Mouse (Mus musculus) embryonic facial prominence, embryonic 13.5 days (tissue): ENCODE measurements around the gene Strip1. TPM values are rescaled to one million over a fixed set of nuclear protein-coding genes. Genes with fewer than 3 reads are reported as not detected.

Source experiments
- ATAC-seq: fragments of 200-750 bp; cut with Nextera tagmentation; 2 replicates; pipeline ENCODE4 v1.8.0; 2017; ENCODE audit warnings: low read depth; ENCODE audit not compliant: insufficient number of reproducible peaks, insufficient read depth, low FRiP score, low TSS enrichment
- H3K27ac ChIP-seq: fragments of 300-500 bp; sonication (generic); 2 replicates; pipeline ENCODE4 v1.5.1; 2015; ENCODE audit warnings: moderate library complexity, mild to moderate bottlenecking, inconsistent platforms
- H3K27me3 ChIP-seq: fragments of 300-500 bp; sonication (generic); 2 replicates; pipeline ENCODE4 v1.6.1; 2015; ENCODE audit warnings: mild to moderate bottlenecking, inconsistent platforms
- H3K36me3 ChIP-seq: fragments of 300-500 bp; sonication (generic); 2 replicates; pipeline ENCODE4 v1.6.1; 2015; ENCODE audit warnings: mild to moderate bottlenecking, inconsistent platforms
- H3K4me1 ChIP-seq: fragments of 300-500 bp; sonication (generic); 2 replicates; pipeline ENCODE4 v1.6.1; 2015; ENCODE audit warnings: inconsistent platforms
- H3K4me2 ChIP-seq: fragments of 300-500 bp; sonication (generic); 2 replicates; pipeline ENCODE4 v1.6.1; 2015; ENCODE audit warnings: moderate library complexity, mild to moderate bottlenecking, inconsistent platforms
- H3K4me3 ChIP-seq: fragments of 300-500 bp; sonication (generic); 2 replicates; pipeline ENCODE4 v1.5.1; 2015; ENCODE audit warnings: mild to moderate bottlenecking, inconsistent platforms
- H3K9ac ChIP-seq: fragments of 300-500 bp; sonication (generic); 2 replicates; pipeline ENCODE4 v1.6.1; 2015; ENCODE audit warnings: mild to moderate bottlenecking, inconsistent platforms
- H3K9me3 ChIP-seq: fragments of 300-500 bp; sonication (generic); 2 replicates; pipeline ENCODE4 v1.6.1; 2016; ENCODE audit warnings: inconsistent platforms
- WGBS: fragments of 180-500 bp; shearing (Covaris S2); methylation state at CpG from one replicate; pipeline ENCODE4 v1.1.7; 2015; ENCODE audit warnings: mixed read lengths; 5-methylcytosine and 5-hydroxymethylcytosine counted together
- polyA plus RNA-seq: library from polyadenylated mRNA; unstranded; fragments of >200 nt; fragmentation: Nextera tagmentation; extraction: Ambion mirVana; gene quantifications from 2 replicates; pipeline ENCODE4 v1.2.1, GENCODE M21; 2015

Gene Strip1
- polyA plus RNA-seq, 1 experiment from 2014 or later: 69.1 TPM

DNA sequence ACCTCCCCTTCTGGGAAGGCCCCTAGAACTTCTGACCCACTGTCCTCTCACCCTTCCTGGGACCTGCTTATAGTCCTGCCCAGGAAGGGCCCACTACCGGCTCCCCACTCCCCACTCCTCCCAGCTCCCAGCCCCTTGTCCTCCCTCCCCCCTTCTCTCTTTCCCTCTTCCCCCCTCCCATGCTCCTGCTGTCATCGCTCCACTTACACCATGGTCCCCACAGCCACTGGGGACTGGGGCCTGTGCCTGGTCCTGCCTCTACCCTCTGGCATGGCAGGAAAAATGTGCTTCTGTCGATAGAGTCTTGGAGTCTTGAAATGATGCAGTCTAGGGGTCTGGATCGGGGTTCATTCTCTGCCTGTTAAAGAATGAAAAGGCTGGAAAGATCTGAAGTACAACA is 67.6 kb downstream of the Strip1 start:
- WGBS: 23% methylated on average over 4 of the region's 4 CpGs
- Histone ChIP-seq H3K9me3 (no peaks in the 10 kb centered on the region), H3K27me3 (no peaks in the 10 kb centered on the region), H3K9ac (no peak overlapping the region), H3K4me2 (no peak overlapping the region), H3K36me3 (no peaks in the 10 kb centered on the region), H3K4me1 (peaks cover 12% of the 10 kb centered on the region; the same call in 1 of the 2 replicates), H3K27ac (no peak overlapping the region), H3K4me3 (no peak overlapping the region)
- no peak for ATAC-seq

DNA sequence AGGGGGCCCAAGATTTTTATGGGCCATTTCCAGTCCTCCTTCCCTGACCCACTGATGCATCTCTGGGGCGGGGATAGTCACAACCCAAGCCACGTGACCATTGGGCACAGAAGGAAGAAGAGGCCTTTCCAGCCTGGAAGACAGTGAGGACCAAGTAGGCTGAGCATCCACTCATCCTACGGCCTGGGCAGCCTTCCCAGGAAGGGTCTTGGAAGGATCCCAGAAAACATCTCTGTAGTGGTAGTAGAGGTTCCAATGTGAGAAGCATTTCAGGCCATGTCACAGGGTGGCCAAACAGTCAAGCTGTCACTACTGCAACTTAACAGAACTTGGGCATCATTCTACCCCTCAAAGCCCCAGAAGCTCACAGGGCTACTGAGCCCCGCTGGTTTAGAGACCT is 68.9 kb downstream of the Strip1 start:
- Histone ChIP-seq H3K4me3 (no peak overlapping the region), H3K4me1 (peaks cover 12% of the 10 kb centered on the region; the same call in 1 of the 2 replicates), H3K27me3 (no peaks in the 10 kb centered on the region), H3K9me3 (no peaks in the 10 kb centered on the region), H3K27ac (no peak overlapping the region), H3K36me3 (no peaks in the 10 kb centered on the region), H3K9ac (no peak overlapping the region), H3K4me2 (no peak overlapping the region)
- no peak for ATAC-seq
- WGBS: 81% methylated on average over 4 of the region's 4 CpGs

Other genes starting within 250 kb of the Strip1 start
- gene Kcnc4, start 172.1 kb downstream of the Strip1 start, polyA plus RNA-seq: 0.21 and 0.22 TPM in 2 replicates
- gene Slc6a17, start 113.7 kb downstream of the Strip1 start, polyA plus RNA-seq: 9.5 and 10.3 TPM in 2 replicates
- 0.34 and 0.44 TPM in 2 replicates for gene Ubl4b, start 76.6 kb downstream of the Strip1 start, polyA plus RNA-seq
- gene Alx3, start 36.7 kb downstream of the Strip1 start, polyA plus RNA-seq: 31.5 and 50.5 TPM in 2 replicates
- gene Gm10961, start 372 bp downstream of the Strip1 start, polyA plus RNA-seq: not detected in 2 replicates
- 91.9 and 93.2 TPM in 2 replicates for gene Ahcyl1, start 64.9 kb upstream of the Strip1 start, polyA plus RNA-seq
- gene Csf1, start 128.8 kb upstream of the Strip1 start, polyA plus RNA-seq: 9.7 and 9.8 TPM in 2 replicates
- gene Eps8l3, start 245.5 kb upstream of the Strip1 start, polyA plus RNA-seq: 0.98 TPM in 1 of 2 replicates, not detected in the other